Comparison of ENCODE assay signal across 9 mouse cellular contexts in the genomic region with DNA sequence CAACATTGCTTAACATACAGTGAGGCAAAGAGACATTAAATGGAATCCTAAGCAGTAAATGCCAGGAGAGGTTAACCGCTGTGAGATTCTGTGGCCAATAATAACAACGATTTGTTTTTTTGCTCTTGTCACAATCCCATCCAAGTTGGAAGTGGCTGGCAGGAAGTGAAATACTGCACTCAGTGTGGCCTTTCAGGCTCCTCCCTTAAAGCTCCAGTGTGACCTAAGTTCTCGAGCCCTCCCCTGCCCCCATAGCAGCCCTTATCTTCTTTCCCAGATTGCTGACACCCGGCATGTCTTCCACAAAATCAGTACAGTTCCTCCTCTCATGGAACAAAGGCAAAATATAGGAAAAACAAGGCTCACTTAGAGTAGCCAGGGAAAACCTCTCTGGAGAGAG.
DNase-seq lines count a peak whose midpoint lies in the region; ATAC-seq and TF ChIP-seq lines count a peak whose summit lies in the region.
"Had no signal": no experiment of that assay in that cellular context is flagged by ENCODE, and none has a peak within 500 bp of the region (broad histone marks: within the 10 kb centered on the region; RNA-seq: fewer than 3 reads in every experiment).

No protein-coding gene starts in this region.

- peak overlapping the region; percentile 47 to 66 for H3K27ac ChIP-seq in heart, embryonic 14.5 days (replicated peaks in 1 of 2; ENCODE audit: control insufficient read depth in 1 of 2, insufficient read depth in 1 of 2, low read depth in 2 of 2, low read length in 2 of 2)
- H3K27ac ChIP-seq: liver, embryonic 15.5 days had no signal

- no peak; the same call in 1 of the 2 replicates for ATAC-seq in heart, embryonic 14.5 days (ENCODE audit: insufficient number of reproducible peaks, insufficient read depth, low FRiP score, low read depth)

- H3K4me3 ChIP-seq in C2C12 (ENCODE audit: insufficient read depth, poor library complexity, severe bottlenecking): no peak overlapping the region
- H3K4me3 ChIP-seq in heart, embryonic 14.5 days (ENCODE audit: control insufficient read depth in 1 of 2, insufficient read depth in 1 of 2, low read depth in 1 of 2, low read length in 2 of 2): no peak overlapping the region
- H3K4me3 ChIP-seq: liver, embryonic 15.5 days had no signal

- no peaks in the 10 kb centered on the region for H3K79me3 ChIP-seq in C2C12 (ENCODE audit: low read depth)

- peaks cover 0 to 3% of the 10 kb centered on the region in 2 experiments; a peak in 1 of 4 replicates for H3K4me1 ChIP-seq in heart, embryonic 14.5 days (ENCODE audit: control insufficient read depth in 2 of 2, insufficient read depth in 2 of 2, low read length in 2 of 2)
- H3K4me1 ChIP-seq: liver, embryonic 15.5 days had no signal

- H3ac ChIP-seq in C2C12 (ENCODE audit: control insufficient read depth, insufficient read length, low read depth): no peak overlapping the region

- no peaks in the 10 kb centered on the region for H3K9me3 ChIP-seq in heart, embryonic 14.5 days (ENCODE audit: control insufficient read depth, low read length)
- H3K9me3 ChIP-seq: liver, embryonic 15.5 days had no signal

- peak; percentile 11 for DNase-seq in adrenal gland, adult 8-10 months
- DNase-seq in adrenal gland, postnatal 4 days (ENCODE audit: low spot score in 2 of 2): no peak
- DNase-seq in kidney, postnatal 10 days: peak; percentile 61
- no peak for DNase-seq in gastrocnemius, postnatal 4 days (ENCODE audit: low spot score in 2 of 2)
- DNase-seq in layer of hippocampus, adult 9-11 months: no peak
- no peak for DNase-seq in left cerebral cortex, adult 9 months (ENCODE audit: low spot score in 2 of 2)

- H3K9ac ChIP-seq in heart, embryonic 14.5 days (ENCODE audit: low read length): no peak overlapping the region
- H3K9ac ChIP-seq: liver, embryonic 15.5 days had no signal

- TF ChIP-seq CTCF in C2C12 (IDR thresholded peaks at IDR 0.05; ENCODE audit: control insufficient read depth, insufficient read depth, insufficient read length): no peak

- H3K36me3 ChIP-seq in C2C12 (ENCODE audit: control insufficient read depth, insufficient read depth): no peaks in the 10 kb centered on the region
- no peaks in the 10 kb centered on the region for H3K36me3 ChIP-seq in heart, embryonic 14.5 days (ENCODE audit: control insufficient read depth, insufficient read depth, low read length)
- H3K36me3 ChIP-seq: liver, embryonic 15.5 days had no signal

- 46% methylated on average over 4 of the region's 4 CpGs for WGBS in heart, embryonic 14.5 days

- no peaks in the 10 kb centered on the region for H3K27me3 ChIP-seq in C2C12 (ENCODE audit: control insufficient read depth, insufficient read depth, insufficient read length)
- H3K27me3 ChIP-seq in heart, embryonic 14.5 days (ENCODE audit: control insufficient read depth, insufficient read depth, low read length): no peaks in the 10 kb centered on the region
- H3K27me3 ChIP-seq: liver, embryonic 15.5 days had no signal

- H3K4me2 ChIP-seq in heart, embryonic 14.5 days (ENCODE audit: low read length): no peak overlapping the region
- H3K4me2 ChIP-seq: liver, embryonic 15.5 days had no signal

- no peaks in the 10 kb centered on the region for H3K79me2 ChIP-seq in C2C12 (ENCODE audit: control insufficient read depth, insufficient read depth)

TF ChIP-seq in C2C12, 6 proteins besides CTCF, POLR2A, EP300 and RAD21:
- TF ChIP-seq MYOD1 (IDR thresholded peaks at IDR 0.05; ENCODE audit: control insufficient read depth, insufficient read length, low read depth) (no peak), MYOG (IDR thresholded peaks at IDR 0.05; ENCODE audit: control insufficient read depth, extremely low read depth, insufficient read length) (no peak), USF1 (IDR thresholded peaks at IDR 0.05; ENCODE audit: low read depth) (no peak), MAX (IDR thresholded peaks at IDR 0.05) (no peak), CEBPB (IDR thresholded peaks at IDR 0.05; ENCODE audit: low read depth) (peak; percentile 32), FOSL1 (IDR thresholded peaks at IDR 0.05; ENCODE audit: insufficient read depth, low read length, poor library complexity, severe bottlenecking) (no peak)

Comparison
In these comparisons a context has a peak if more than half of its experiments do, and no peak if none do; other contexts are left out.
1. DNase-seq: peak in adrenal gland, adult 8-10 months (single experiment) and kidney, postnatal 10 days (single experiment); none in adrenal gland, postnatal 4 days (0 of 2), gastrocnemius, postnatal 4 days (0 of 2), layer of hippocampus, adult 9-11 months (single experiment) and left cerebral cortex, adult 9 months (0 of 2).